Mouse (Mus musculus) neural tube, embryonic 12.5 days (tissue): ENCODE data around the gene Tex35. TPM values are rescaled to one million over a fixed set of nuclear protein-coding genes. Genes with fewer than 3 reads are reported as not detected.

ENCODE experiments used
- ATAC-seq: fragments of 200-750 bp; cut with Nextera tagmentation; 2 replicates; pipeline ENCODE4 v1.8.0; 2017; ENCODE audit warnings: low read depth, mild to moderate bottlenecking, moderate TSS enrichment, moderate library complexity; ENCODE audit not compliant: low FRiP score
- H3K27ac ChIP-seq: fragments of 300-500 bp; sonication (generic); 2 replicates; pipeline ENCODE4 v1.5.1; 2016
- H3K27me3 ChIP-seq: fragments of 300-500 bp; sonication (generic); replicated peaks from 2 replicates; pipeline ENCODE4 v1.6.1; 2016; ENCODE audit warnings: mild to moderate bottlenecking
- H3K36me3 ChIP-seq: fragments of 300-500 bp; sonication (generic); 2 replicates; pipeline ENCODE4 v1.6.1; 2016; ENCODE audit warnings: mild to moderate bottlenecking
- H3K4me1 ChIP-seq: fragments of 300-500 bp; sonication (generic); 2 replicates; pipeline ENCODE4 v1.6.1; 2016
- H3K4me2 ChIP-seq: fragments of 300-500 bp; sonication (generic); replicated peaks from 2 replicates; pipeline ENCODE4 v1.6.1; 2016; ENCODE audit warnings: mild to moderate bottlenecking
- H3K4me3 ChIP-seq: fragments of 300-500 bp; sonication (generic); 2 replicates; pipeline ENCODE4 v1.5.1; 2016
- H3K9ac ChIP-seq: fragments of 300-500 bp; sonication (generic); 2 replicates; pipeline ENCODE4 v1.6.1; 2016; ENCODE audit warnings: mild to moderate bottlenecking
- H3K9me3 ChIP-seq: fragments of 300-500 bp; sonication (generic); 2 replicates; pipeline ENCODE4 v1.6.1; 2016; ENCODE audit warnings: mild to moderate bottlenecking
- WGBS: fragments of 180-500 bp; shearing (Covaris S2); methylation state at CpG from one replicate; pipeline ENCODE4 v1.1.7; 2016; 5-methylcytosine and 5-hydroxymethylcytosine counted together
- polyA plus RNA-seq: library from polyadenylated mRNA; unstranded; fragments of >200 nt; fragmentation: Nextera tagmentation; extraction: Ambion mirVana; gene quantifications from 2 replicates; pipeline ENCODE4 v1.2.1, GENCODE M21; 2016

Tex35 gene
- polyA plus RNA-seq: not detected in 2 replicates

DNA sequence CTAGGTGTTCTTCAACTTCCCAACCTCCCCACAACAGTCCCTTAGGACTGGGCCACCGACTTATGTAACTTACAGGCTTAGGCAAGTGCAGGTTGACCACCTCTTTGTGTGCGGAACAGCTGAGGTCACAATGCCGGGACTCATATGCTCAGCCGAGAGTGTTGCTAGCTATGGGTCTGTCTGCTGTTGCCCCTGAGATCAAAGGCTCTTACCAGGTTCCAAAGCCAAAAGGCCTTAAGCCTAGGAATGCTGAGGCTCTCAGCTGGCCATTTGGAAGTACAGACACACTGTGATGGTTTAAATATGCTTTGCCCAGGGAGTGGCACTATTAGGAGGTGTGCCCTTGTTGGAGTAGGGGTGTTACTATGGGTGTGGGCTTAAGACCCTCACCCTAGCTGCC, at the start of gene Tex35:
Gene Tex35, minus strand, starts transcription at position 101 of the 400 bp plus-strand sequence.
- WGBS: 81% methylated on average over 4 of the region's 4 CpGs

GRCm38 (mm10) chr1:157153781-157154180, 45.3 kb upstream of the Tex35 start:
- H3K4me2 ChIP-seq: no peak overlapping the region
- ATAC-seq: no peak
- no peak overlapping the region for H3K4me3 ChIP-seq
- no peaks in the 10 kb centered on the region for H3K9me3 ChIP-seq
- no peaks in the 10 kb centered on the region for H3K27me3 ChIP-seq
- no peak overlapping the region for H3K27ac ChIP-seq
- no peak overlapping the region for H3K9ac ChIP-seq
- H3K36me3 ChIP-seq: peaks cover 16% of the 10 kb centered on the region
- no peaks in the 10 kb centered on the region for H3K4me1 ChIP-seq

More for the DNA sequence above, at the start of gene Tex35:
- Histone ChIP-seq H3K4me1 (no peaks in the 10 kb centered on the region; the same call in 1 of the 2 replicates), H3K27me3 (no peaks in the 10 kb centered on the region), H3K9ac (no peak within 1 kb of the TSS), H3K36me3 (no peaks in the 10 kb centered on the region), H3K9me3 (no peaks in the 10 kb centered on the region), H3K4me2 (no peak within 1 kb of the TSS), H3K4me3 (no peak within 1 kb of the TSS), H3K27ac (no peak within 1 kb of the TSS)
- ATAC-seq: no peak

GRCm38 (mm10) chr1:157150107-157150506, 41.6 kb upstream of the Tex35 start:
- Histone ChIP-seq H3K9me3 (no peaks in the 10 kb centered on the region), H3K27ac (no peak overlapping the region), H3K4me2 (no peak overlapping the region), H3K4me3 (no peak overlapping the region), H3K4me1 (no peaks in the 10 kb centered on the region), H3K9ac (no peak overlapping the region), H3K36me3 (peaks cover 9% of the 10 kb centered on the region; the same call in 1 of the 2 replicates), H3K27me3 (no peaks in the 10 kb centered on the region)
- WGBS: 74% methylated on average over 1 of the region's 1 CpGs
- ATAC-seq: no peak

GRCm38 (mm10) chr1:157144621-157145020, 36.1 kb upstream of the Tex35 start:
- ATAC-seq: no peak
- H3K27ac ChIP-seq: no peak overlapping the region
- H3K4me3 ChIP-seq: no peak overlapping the region
- H3K4me2 ChIP-seq: no peak overlapping the region
- H3K9ac ChIP-seq: no peak overlapping the region
- H3K27me3 ChIP-seq: no peaks in the 10 kb centered on the region
- H3K4me1 ChIP-seq: no peaks in the 10 kb centered on the region
- peaks cover 15% of the 10 kb centered on the region; the same call in 1 of the 2 replicates for H3K36me3 ChIP-seq
- 97% methylated on average over 3 of the region's 3 CpGs for WGBS
- no peaks in the 10 kb centered on the region for H3K9me3 ChIP-seq

GRCm38 (mm10) chr1:157143326-157143932, 34.9 kb upstream of the Tex35 start:
- Histone ChIP-seq H3K4me3 (no peak overlapping the region), H3K27me3 (no peaks in the 10 kb centered on the region), H3K36me3 (peaks cover 15% of the 10 kb centered on the region; the same call in 1 of the 2 replicates), H3K9ac (no peak overlapping the region), H3K9me3 (no peaks in the 10 kb centered on the region), H3K4me1 (no peaks in the 10 kb centered on the region), H3K27ac (no peak overlapping the region), H3K4me2 (no peak overlapping the region)
- ATAC-seq: no peak
- 32% methylated on average over 7 of the region's 7 CpGs for WGBS

DNA sequence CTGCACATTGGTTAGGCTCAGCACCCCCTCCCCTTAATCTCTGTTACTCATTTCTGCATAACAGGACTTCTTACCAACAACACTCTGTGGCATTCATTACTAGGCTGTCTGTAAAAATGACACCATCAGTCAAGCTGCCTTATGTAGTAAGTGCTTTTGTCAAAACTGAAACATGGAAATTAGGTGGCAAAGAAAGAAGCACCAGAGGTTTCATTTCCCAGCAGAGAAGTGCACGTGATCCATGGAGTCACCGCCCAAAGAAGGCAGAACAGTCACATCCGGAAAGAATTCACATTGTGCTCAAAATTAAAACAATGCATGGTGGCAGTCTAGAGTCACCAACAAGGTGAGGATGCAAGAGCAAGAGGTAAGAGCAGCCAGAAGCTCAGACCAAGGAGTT, 32.5 kb upstream of the Tex35 start:
- peaks cover 12% of the 10 kb centered on the region; the same call in 1 of the 2 replicates for H3K36me3 ChIP-seq
- no peak overlapping the region for H3K4me3 ChIP-seq
- H3K4me2 ChIP-seq: no peak overlapping the region
- H3K27me3 ChIP-seq: no peaks in the 10 kb centered on the region
- no peak for ATAC-seq
- H3K9ac ChIP-seq: no peak overlapping the region
- no peak overlapping the region for H3K27ac ChIP-seq
- WGBS: 85% methylated on average over 3 of the region's 3 CpGs
- no peaks in the 10 kb centered on the region for H3K4me1 ChIP-seq
- no peaks in the 10 kb centered on the region for H3K9me3 ChIP-seq

DNA sequence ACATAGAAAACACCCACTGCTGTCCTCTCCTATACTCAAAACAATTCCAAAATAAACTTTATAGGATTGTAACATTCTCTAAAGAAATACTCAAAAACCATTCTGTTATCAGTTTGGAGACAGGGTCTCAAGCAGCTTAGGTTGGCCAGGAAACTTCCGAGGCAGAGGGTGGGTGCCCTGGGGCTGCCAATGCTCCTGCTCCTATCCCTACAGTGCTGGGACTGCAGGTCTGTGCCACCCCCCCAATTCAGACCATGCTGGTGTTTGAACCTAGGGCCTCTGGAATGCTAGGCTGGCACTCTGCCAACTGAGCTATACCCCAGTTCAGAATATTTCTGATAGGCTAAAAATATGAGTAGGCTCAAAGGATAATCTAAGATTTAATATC, 29.4 kb upstream of the Tex35 start:
- no peak for ATAC-seq
- 90% methylated on average over 1 of the region's 1 CpGs for WGBS
- Histone ChIP-seq H3K36me3 (peaks cover 14% of the 10 kb centered on the region; the same call in 1 of the 2 replicates), H3K4me2 (no peak overlapping the region), H3K9ac (no peak overlapping the region), H3K4me3 (no peak overlapping the region), H3K4me1 (no peaks in the 10 kb centered on the region), H3K27me3 (no peaks in the 10 kb centered on the region), H3K9me3 (no peaks in the 10 kb centered on the region), H3K27ac (no peak overlapping the region)

GRCm38 (mm10) chr1:157137132-157137853, 28.8 kb upstream of the Tex35 start:
- Histone ChIP-seq H3K9ac (no peak overlapping the region), H3K27ac (no peak overlapping the region), H3K4me2 (no peak overlapping the region), H3K4me3 (no peak overlapping the region), H3K36me3 (peaks cover 14% of the 10 kb centered on the region; the same call in 1 of the 2 replicates), H3K27me3 (no peaks in the 10 kb centered on the region), H3K4me1 (no peaks in the 10 kb centered on the region), H3K9me3 (no peaks in the 10 kb centered on the region)
- 86% methylated on average over 9 of the region's 9 CpGs for WGBS
- ATAC-seq: no peak

DNA sequence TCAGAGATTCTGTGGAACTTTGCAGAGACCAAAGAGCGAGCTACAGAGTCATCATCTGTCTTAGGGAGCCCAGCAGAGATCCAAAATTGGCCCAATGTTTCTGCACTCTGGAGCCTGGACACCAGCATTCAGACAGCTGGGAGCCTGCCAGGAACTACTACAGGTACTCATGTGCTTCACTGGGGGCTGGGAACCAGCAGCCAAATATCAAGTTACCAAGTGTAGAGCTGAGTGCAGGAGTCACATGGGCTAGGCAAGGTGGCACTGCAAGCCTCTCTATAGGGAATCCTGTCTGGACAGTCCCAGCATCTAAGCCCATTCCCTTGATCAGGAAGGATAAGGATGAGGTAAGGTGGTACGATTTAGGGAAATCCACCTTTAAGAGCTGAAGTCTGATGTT, 19.7 kb upstream of the Tex35 start:
- no peak for ATAC-seq
- no peak overlapping the region for H3K4me2 ChIP-seq
- H3K27ac ChIP-seq: no peak overlapping the region
- no peaks in the 10 kb centered on the region for H3K27me3 ChIP-seq
- H3K36me3 ChIP-seq: no peaks in the 10 kb centered on the region
- H3K9me3 ChIP-seq: no peaks in the 10 kb centered on the region
- H3K9ac ChIP-seq: no peak overlapping the region
- H3K4me3 ChIP-seq: no peak overlapping the region
- H3K4me1 ChIP-seq: no peaks in the 10 kb centered on the region
- WGBS: 93% methylated on average over 2 of the region's 2 CpGs

DNA sequence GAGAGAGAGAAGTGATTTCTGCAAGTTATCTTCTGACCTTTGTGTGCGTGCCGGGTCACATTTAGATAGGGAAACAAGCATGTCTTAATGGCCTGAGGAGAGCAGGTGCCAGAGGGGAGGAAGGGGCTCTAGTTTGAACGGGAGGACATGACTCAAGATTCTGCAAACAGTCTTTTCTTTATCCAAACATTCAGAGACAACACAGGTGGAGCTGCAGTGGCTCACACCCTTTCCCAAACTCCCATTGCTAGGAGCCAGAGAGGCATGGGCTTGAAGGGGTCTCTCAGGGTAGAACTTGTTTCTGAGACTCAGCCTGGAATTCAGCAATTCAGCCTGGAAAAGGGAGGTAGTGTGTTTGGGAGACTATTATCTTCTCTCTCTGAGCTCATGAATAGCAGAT, 15.4 kb upstream of the Tex35 start:
- no peak for ATAC-seq
- no peak overlapping the region for H3K4me3 ChIP-seq
- H3K9me3 ChIP-seq: no peaks in the 10 kb centered on the region
- H3K27ac ChIP-seq: no peak overlapping the region
- no peaks in the 10 kb centered on the region for H3K36me3 ChIP-seq
- H3K4me2 ChIP-seq: no peak overlapping the region
- no peaks in the 10 kb centered on the region for H3K4me1 ChIP-seq
- H3K9ac ChIP-seq: no peak overlapping the region
- WGBS: 83% methylated on average over 3 of the region's 3 CpGs
- no peaks in the 10 kb centered on the region for H3K27me3 ChIP-seq

GRCm38 (mm10) chr1:157119168-157119567, 10.7 kb upstream of the Tex35 start:
- H3K4me1 ChIP-seq: no peaks in the 10 kb centered on the region

DNA sequence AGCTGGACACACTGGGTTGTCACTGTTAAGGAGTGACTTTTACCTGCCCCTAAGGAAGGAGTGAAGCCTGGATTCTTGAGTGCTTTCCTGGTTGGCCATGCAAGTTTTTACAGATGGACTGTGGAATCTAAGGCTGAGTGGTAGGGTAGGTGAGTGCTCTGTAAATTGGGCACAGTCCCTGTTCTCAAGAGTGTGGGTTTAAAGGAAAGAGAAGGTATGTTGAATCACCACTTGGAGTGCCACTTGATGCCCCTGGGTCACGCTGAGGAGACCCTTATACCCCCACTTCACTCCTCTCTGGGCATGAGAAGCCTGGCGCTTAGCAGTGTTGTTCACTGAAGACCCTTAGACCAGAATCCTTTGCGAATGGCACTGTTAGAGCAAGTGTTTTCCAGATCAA, 9.0 kb upstream of the Tex35 start:
- 89% methylated on average over 3 of the region's 3 CpGs for WGBS
- Histone ChIP-seq H3K4me2 (no peak overlapping the region), H3K9me3 (0 out of 2 replicates have a peak, but pooled peaks cover 4% of the 10 kb centered on the region), H3K36me3 (no peaks in the 10 kb centered on the region), H3K27me3 (no peaks in the 10 kb centered on the region), H3K27ac (no peak overlapping the region), H3K9ac (no peak overlapping the region), H3K4me1 (no peaks in the 10 kb centered on the region), H3K4me3 (no peak overlapping the region)
- ATAC-seq: no peak

More at GRCm38 (mm10) chr1:157119168-157119567, 10.7 kb upstream of the Tex35 start:
- Histone ChIP-seq H3K9me3 (0 out of 2 replicates have a peak, but pooled peaks cover 4% of the 10 kb centered on the region), H3K27me3 (no peaks in the 10 kb centered on the region), H3K9ac (no peak overlapping the region), H3K4me3 (no peak overlapping the region), H3K4me2 (no peak overlapping the region), H3K36me3 (no peaks in the 10 kb centered on the region), H3K27ac (no peak overlapping the region)
- WGBS: 88% methylated on average over 6 of the region's 6 CpGs
- no peak for ATAC-seq
